Mouse (Mus musculus) sigmoid colon, adult 10 weeks (tissue): ENCODE data around the gene Fstl5. TPM values are rescaled to one million over a fixed set of nuclear protein-coding genes. Genes with fewer than 3 reads are reported as not detected.

Experiments
- polyA plus RNA-seq: library from polyadenylated mRNA; stranded (reverse); fragments of 350-450 nt; fragmentation: Illumina TruSeq; extraction: RNeasy Lipid Tissue Mini Kit (QIAGEN cat#74804); gene quantifications from one replicate; pipeline ENCODE4 v1.2.3, GENCODE M21; 2014; ENCODE audit warnings: low read depth, low replicate concordance

The Fstl5 gene
- polyA plus RNA-seq: 3.4 TPM

DNA sequence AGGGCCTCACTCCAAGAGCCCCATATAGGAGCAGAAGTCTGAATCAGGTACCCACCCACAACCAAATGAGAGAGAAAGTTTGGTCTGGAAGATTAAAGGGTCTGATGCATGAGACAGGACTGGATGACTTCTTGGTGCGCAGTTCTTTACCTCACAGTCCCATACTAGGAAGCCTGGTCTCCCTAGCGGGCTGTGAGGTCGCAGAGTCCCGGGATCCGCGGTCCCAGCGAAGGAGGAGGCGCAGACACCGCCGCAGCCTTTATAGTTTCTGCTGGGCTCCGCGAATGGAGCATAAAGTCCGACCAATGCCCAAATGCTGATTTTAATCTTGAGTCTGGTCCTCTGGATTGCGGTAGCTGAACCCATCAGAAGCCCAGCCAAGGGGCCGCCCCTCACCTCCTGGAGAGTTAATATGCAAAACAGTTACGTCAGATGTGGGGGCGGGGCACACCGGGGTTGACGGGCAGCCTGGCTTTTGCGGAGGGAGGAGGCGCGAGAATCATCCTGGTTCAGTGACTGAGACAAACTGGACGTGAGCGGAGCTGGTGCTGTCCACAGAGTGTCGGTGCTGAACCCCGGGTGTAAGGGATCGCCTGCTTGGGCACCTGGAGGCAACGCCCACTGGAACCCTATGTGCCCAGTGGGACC, at the start of gene Fstl5:
Fstl5 (plus strand) TSS at position 211 of the 648 bp plus-strand sequence.

Other genes with a start within 250 kb of the Fstl5 start
- gene Golim4, start 117.3 kb upstream of the Fstl5 start, polyA plus RNA-seq: 189 TPM